Mouse (Mus musculus): ENCODE results near the gene Catsper4. TPM values are rescaled to one million over a fixed set of nuclear protein-coding genes. Genes with fewer than 3 reads are reported as not detected.
A peak's percentile ranks its signal among the peaks of the same experiment; 100 is the strongest.

The Catsper4 gene
- polyA plus RNA-seq, 1 experiment: not detected

- no peak for TF ChIP-seq CTCF (IDR thresholded peaks at IDR 0.05; ENCODE audit: low read depth, low read length)
- TF ChIP-seq POLR2A (IDR thresholded peaks at IDR 0.05; ENCODE audit: insufficient read depth, low read length): no peak
- no peak for TF ChIP-seq EP300 (IDR thresholded peaks at IDR 0.05; ENCODE audit: insufficient read depth, low read depth, low read length)
- Histone ChIP-seq H3K4me1 (ENCODE audit: control insufficient read depth, insufficient read depth, low read length) (peaks cover 5% of the 10 kb centered on the region), H3K4me3 (ENCODE audit: low read depth, low read length) (peak within 1 kb of the TSS; percentile 72), H3K36me3 (ENCODE audit: control insufficient read depth, insufficient read depth, low read length, poor library complexity, severe bottlenecking) (no peaks in the 10 kb centered on the region), H3K9ac (ENCODE audit: low read depth, poor library complexity, severe bottlenecking) (peak within 1 kb of the TSS; percentile 39), H3K27me3 (ENCODE audit: control insufficient read depth, insufficient read depth, low read length, poor library complexity, severe bottlenecking) (no peaks in the 10 kb centered on the region), H3K27ac (ENCODE audit: insufficient read depth, low read length) (no peak within 1 kb of the TSS), H3K9me3 (replicated peaks; ENCODE audit: control insufficient read depth, insufficient read depth, low read length, poor library complexity, severe bottlenecking) (no peaks in the 10 kb centered on the region)
These were observed 11.1 kb upstream of the Catsper4 start, which contains the start of gene Cnksr1 for GRCm38 (mm10) chr4:134238279-134238651. Gene Cnksr1 (minus strand): TSS chr4:134238399.

GRCm38 (mm10) chr4:134237582-134238278, 10.5 kb upstream of the Catsper4 start:
- H3K36me3 ChIP-seq (ENCODE audit: control insufficient read depth, insufficient read depth, low read length, poor library complexity, severe bottlenecking): no peaks in the 10 kb centered on the region
- H3K27ac ChIP-seq (ENCODE audit: insufficient read depth, low read length): no peak overlapping the region
- peak overlapping the region; percentile 39 for H3K9ac ChIP-seq (ENCODE audit: low read depth, poor library complexity, severe bottlenecking)
- no peaks in the 10 kb centered on the region for H3K27me3 ChIP-seq (ENCODE audit: control insufficient read depth, insufficient read depth, low read length, poor library complexity, severe bottlenecking)
- H3K4me3 ChIP-seq (ENCODE audit: low read depth, low read length): peak overlapping the region; percentile 72
- no peaks in the 10 kb centered on the region for H3K9me3 ChIP-seq (replicated peaks; ENCODE audit: control insufficient read depth, insufficient read depth, low read length, poor library complexity, severe bottlenecking)
- peaks cover 5% of the 10 kb centered on the region for H3K4me1 ChIP-seq (ENCODE audit: control insufficient read depth, insufficient read depth, low read length)
- TF ChIP-seq EP300 (IDR thresholded peaks at IDR 0.05; ENCODE audit: insufficient read depth, low read depth, low read length) (no peak), CTCF (IDR thresholded peaks at IDR 0.05; ENCODE audit: low read depth, low read length) (no peak), POLR2A (IDR thresholded peaks at IDR 0.05; ENCODE audit: insufficient read depth, low read length) (no peak)

- Histone ChIP-seq H3K9ac (ENCODE audit: low read depth, poor library complexity, severe bottlenecking) (no peak overlapping the region), H3K4me3 (ENCODE audit: low read depth, low read length) (no peak overlapping the region), H3K27me3 (ENCODE audit: control insufficient read depth, insufficient read depth, low read length, poor library complexity, severe bottlenecking) (no peaks in the 10 kb centered on the region), H3K4me1 (ENCODE audit: control insufficient read depth, insufficient read depth, low read length) (peaks cover 5% of the 10 kb centered on the region), H3K9me3 (replicated peaks; ENCODE audit: control insufficient read depth, insufficient read depth, low read length, poor library complexity, severe bottlenecking) (no peaks in the 10 kb centered on the region), H3K36me3 (ENCODE audit: control insufficient read depth, insufficient read depth, low read length, poor library complexity, severe bottlenecking) (no peaks in the 10 kb centered on the region), H3K27ac (ENCODE audit: insufficient read depth, low read length) (no peak overlapping the region)
- no peak for TF ChIP-seq EP300 (IDR thresholded peaks at IDR 0.05; ENCODE audit: insufficient read depth, low read depth, low read length)
- TF ChIP-seq POLR2A (IDR thresholded peaks at IDR 0.05; ENCODE audit: insufficient read depth, low read length): no peak
- no peak for TF ChIP-seq CTCF (IDR thresholded peaks at IDR 0.05; ENCODE audit: low read depth, low read length)
These were observed 7.7 kb upstream of the Catsper4 start for GRCm38 (mm10) chr4:134234876-134235275.

GRCm38 (mm10) chr4:134230431-134230830, 3.2 kb upstream of the Catsper4 start:
- TF ChIP-seq POLR2A (IDR thresholded peaks at IDR 0.05; ENCODE audit: insufficient read depth, low read length): no peak
- no peak for TF ChIP-seq CTCF (IDR thresholded peaks at IDR 0.05; ENCODE audit: low read depth, low read length)
- no peak for TF ChIP-seq EP300 (IDR thresholded peaks at IDR 0.05; ENCODE audit: insufficient read depth, low read depth, low read length)
- no peaks in the 10 kb centered on the region for H3K9me3 ChIP-seq (replicated peaks; ENCODE audit: control insufficient read depth, insufficient read depth, low read length, poor library complexity, severe bottlenecking)
- H3K27ac ChIP-seq (ENCODE audit: insufficient read depth, low read length): no peak overlapping the region
- H3K9ac ChIP-seq (ENCODE audit: low read depth, poor library complexity, severe bottlenecking): no peak overlapping the region
- no peaks in the 10 kb centered on the region for H3K27me3 ChIP-seq (ENCODE audit: control insufficient read depth, insufficient read depth, low read length, poor library complexity, severe bottlenecking)
- no peaks in the 10 kb centered on the region for H3K36me3 ChIP-seq (ENCODE audit: control insufficient read depth, insufficient read depth, low read length, poor library complexity, severe bottlenecking)
- H3K4me3 ChIP-seq (ENCODE audit: low read depth, low read length): no peak overlapping the region
- no peaks in the 10 kb centered on the region for H3K4me1 ChIP-seq (ENCODE audit: control insufficient read depth, insufficient read depth, low read length)

GRCm38 (mm10) chr4:134222793-134223600, 4.2 kb downstream of the Catsper4 start:
- Histone ChIP-seq H3K36me3 (ENCODE audit: control insufficient read depth, insufficient read depth, low read length, poor library complexity, severe bottlenecking) (no peaks in the 10 kb centered on the region), H3K4me1 (ENCODE audit: control insufficient read depth, insufficient read depth, low read length) (no peaks in the 10 kb centered on the region), H3K27me3 (ENCODE audit: control insufficient read depth, insufficient read depth, low read length, poor library complexity, severe bottlenecking) (no peaks in the 10 kb centered on the region), H3K4me3 (ENCODE audit: low read depth, low read length) (no peak overlapping the region), H3K9ac (ENCODE audit: low read depth, poor library complexity, severe bottlenecking) (no peak overlapping the region), H3K27ac (ENCODE audit: insufficient read depth, low read length) (no peak overlapping the region), H3K9me3 (replicated peaks; ENCODE audit: control insufficient read depth, insufficient read depth, low read length, poor library complexity, severe bottlenecking) (no peaks in the 10 kb centered on the region)
- TF ChIP-seq POLR2A (IDR thresholded peaks at IDR 0.05; ENCODE audit: insufficient read depth, low read length): no peak
- no peak for TF ChIP-seq EP300 (IDR thresholded peaks at IDR 0.05; ENCODE audit: insufficient read depth, low read depth, low read length)
- TF ChIP-seq CTCF (IDR thresholded peaks at IDR 0.05; ENCODE audit: low read depth, low read length): no peak

Measured in ES-Bruce4 (cell line).